Mouse (Mus musculus) lung, postnatal 4 days (tissue): ENCODE measurements around the gene Kif1b.

Experiments
- DNase-seq, 2 experiments: peaks; one replicate each; pipeline ENCODE4 v3.0.0; 2021

Kif1b gene

DNA sequence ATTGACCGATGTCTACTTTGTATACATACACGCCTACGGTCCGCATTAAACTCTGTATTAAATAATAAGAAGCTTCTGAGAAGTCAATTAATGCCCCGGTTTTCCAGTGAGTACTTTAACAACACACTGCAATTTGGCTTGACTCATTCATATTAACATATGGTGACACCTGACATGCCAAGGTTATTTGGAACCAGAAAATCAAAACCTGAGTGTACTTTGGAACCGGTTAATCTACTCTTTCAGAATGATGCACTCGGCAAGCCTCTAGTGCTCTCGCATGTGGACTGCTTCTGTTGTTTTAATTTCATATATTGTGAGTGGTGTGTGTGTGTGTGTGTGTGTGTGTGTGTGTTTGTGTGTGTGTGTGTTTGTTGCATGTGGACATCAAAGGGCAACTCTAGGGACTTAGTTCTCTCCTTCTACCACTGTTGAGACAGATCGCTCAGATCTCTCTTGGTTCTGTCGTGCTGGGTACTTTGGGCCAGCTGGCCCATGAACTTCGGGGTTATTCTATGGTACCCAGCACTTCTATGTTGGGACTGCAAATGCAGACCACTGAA is 6.9 kb upstream of the Kif1b start:
- no peak for DNase-seq

GRCm38 (mm10) chr4:149313558-149314253 is 6.2 kb upstream of the Kif1b start:
- DNase-seq, result no peak

- DNase-seq, result no peak
Measured at GRCm38 (mm10) chr4:149311996-149312395, 4.5 kb upstream of the Kif1b start.

DNA sequence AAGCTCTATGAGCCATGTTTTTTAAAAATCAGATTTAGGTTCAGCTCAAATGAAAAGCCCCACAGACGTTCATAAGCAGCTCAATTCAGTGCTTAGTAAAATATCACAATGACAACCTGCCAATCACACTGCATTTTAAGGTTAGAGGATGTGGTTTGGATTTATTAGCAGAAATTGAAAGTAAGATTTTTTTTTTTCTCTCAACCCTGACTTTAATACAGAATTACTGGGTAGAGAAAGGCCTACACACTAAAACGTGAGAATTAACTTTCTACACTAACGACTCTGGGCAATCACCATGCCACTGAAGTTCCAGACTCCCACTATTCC is 963 bp upstream of the Kif1b start:
- no peak for DNase-seq

DNA sequence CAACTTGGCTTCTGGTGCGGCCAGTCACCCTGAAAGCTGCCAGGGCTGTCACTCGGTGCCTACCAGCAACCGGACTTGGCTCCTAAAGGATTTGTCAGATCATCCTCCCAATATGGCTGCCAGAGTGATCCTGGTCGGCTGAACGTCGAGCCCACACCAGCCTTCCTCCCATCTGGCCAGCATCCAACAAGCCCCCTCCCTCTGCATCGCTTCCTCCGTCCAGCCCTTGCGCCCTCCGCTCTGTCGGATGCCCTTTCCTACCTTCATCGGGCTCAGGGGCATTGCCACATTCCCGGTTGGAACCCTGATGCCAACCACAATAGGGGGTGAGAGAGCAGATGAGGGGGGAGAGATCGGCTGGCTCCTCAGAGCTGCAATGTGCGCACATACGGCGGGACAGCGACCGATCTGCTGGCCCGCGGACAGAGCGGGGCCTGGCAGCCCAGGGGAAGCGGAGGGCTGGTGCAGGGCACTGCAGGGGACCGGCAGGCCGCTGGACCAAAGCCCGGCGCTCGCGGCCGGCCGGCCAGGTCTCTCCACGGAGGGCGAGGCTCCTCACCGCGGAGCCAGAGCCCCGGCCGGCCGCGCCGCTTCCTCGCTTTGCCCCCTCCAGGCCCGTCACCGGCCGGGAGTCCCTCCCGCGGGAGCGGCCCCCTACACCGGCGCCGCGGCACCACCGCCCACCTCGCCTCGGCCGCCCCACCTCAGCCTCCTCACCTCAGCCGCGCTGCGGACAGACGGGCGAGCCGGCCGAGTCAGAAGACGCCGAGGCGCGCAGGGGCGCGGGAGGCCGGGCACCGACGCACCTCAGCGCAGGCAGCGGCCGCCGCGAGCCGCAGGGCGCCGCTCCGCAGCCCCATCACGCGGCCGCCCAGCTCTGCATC is 539 bp downstream of the Kif1b start:
- peak; percentile 70 to 76 for DNase-seq

- DNase-seq, result no peak
Measured at GRCm38 (mm10) chr4:149305761-149306711, 1.5 kb downstream of the Kif1b start.

- DNase-seq, result no peak
Measured at GRCm38 (mm10) chr4:149304466-149304865, 3.0 kb downstream of the Kif1b start.

- no peak for DNase-seq
Measured at GRCm38 (mm10) chr4:149303502-149303901, 4.0 kb downstream of the Kif1b start.

GRCm38 (mm10) chr4:149302751-149303150 is 4.7 kb downstream of the Kif1b start:
- DNase-seq, result no peak

DNA sequence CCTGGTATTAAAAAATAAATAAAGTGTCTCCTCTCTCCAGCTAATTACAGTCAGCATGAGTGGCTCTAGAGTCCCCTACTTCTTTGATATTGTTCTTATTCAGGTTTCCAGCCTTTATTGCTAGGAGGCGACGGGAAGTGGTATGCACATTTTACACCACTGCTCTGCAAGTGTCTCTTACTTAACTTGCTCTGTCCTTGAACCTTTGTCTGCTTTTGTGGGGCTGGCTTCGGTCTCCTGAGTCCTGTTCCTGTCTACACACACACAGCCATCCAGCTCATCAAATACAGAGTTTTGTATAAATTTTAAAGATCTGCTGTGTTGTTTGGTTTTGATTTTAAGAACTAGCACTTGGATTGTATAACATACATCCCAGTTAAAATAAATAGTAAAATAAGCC is 5.4 kb downstream of the Kif1b start:
- DNase-seq, result no peak

GRCm38 (mm10) chr4:149296501-149296900 is 11.0 kb downstream of the Kif1b start:
- no peak for DNase-seq

GRCm38 (mm10) chr4:149292984-149293383 is 14.5 kb downstream of the Kif1b start:
- no peak for DNase-seq

GRCm38 (mm10) chr4:149291061-149291460 is 16.4 kb downstream of the Kif1b start:
- no peak for DNase-seq

- DNase-seq, result no peak
Measured at GRCm38 (mm10) chr4:149290157-149290750, 17.2 kb downstream of the Kif1b start.

GRCm38 (mm10) chr4:149286287-149287137 is 21.0 kb downstream of the Kif1b start:
- no peak for DNase-seq

GRCm38 (mm10) chr4:149285691-149286090 is 21.8 kb downstream of the Kif1b start:
- DNase-seq, result no peak

GRCm38 (mm10) chr4:149283018-149283417 is 24.5 kb downstream of the Kif1b start:
- no peak for DNase-seq

DNA sequence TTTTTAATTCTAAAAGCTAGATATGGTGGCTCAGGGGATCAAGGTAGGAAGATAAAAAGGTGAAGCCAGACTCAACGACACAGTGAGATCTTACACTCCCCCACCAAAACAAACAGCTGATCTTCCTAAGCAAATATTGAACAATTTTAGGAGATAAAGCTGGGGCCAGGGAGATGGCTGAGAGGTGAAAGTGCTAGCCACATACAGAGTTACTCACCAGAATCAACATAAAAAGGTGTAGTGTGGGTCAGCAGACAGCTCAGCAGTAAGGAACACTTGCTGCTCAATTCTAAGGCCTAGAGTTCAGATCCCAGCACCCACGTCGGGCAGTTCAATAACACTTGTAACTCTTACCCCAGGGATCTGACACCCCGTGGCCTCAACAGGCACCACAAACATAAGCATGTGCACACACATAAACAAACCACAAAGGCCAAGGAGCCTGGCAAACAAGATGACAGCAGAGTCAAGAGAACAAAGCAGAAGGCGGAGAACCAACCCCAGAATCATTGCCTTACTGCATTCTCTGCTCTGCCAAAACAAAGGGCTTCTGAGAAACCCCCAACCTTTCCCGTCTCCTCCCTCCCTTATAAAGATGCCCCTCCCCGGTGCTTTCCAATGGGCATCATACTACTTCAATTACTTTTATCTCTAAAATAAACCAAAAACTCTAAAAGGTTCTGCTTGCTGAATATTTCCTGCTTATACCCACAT is 25.3 kb downstream of the Kif1b start:
- no peak for DNase-seq

- peak in 1 of 2 experiments; percentile 42 for DNase-seq
Measured at GRCm38 (mm10) chr4:149277571-149277970, 29.9 kb downstream of the Kif1b start.

GRCm38 (mm10) chr4:149273128-149273527 is 34.4 kb downstream of the Kif1b start:
- DNase-seq, result peak in 1 of 2 experiments; percentile 36

GRCm38 (mm10) chr4:149270541-149270940 is 37.0 kb downstream of the Kif1b start:
- no peak for DNase-seq
